Mouse (Mus musculus) olfactory bulb, adult 2 months (tissue): ENCODE results near the gene Ip6k1.

Experiments
- CTCF ChIP-seq: fragments of 200-500 bp; IDR thresholded peaks from 2 replicates; pipeline ENCODE4 v1.5.1; 2012; ENCODE audit warnings: low read depth, mild to moderate bottlenecking, low read length, moderate library complexity; ENCODE audit not compliant: insufficient read depth
- POLR2A ChIP-seq: fragments of 200-500 bp; IDR thresholded peaks from 2 replicates; pipeline ENCODE4 v1.6.1; 2012; ENCODE audit warnings: mild to moderate bottlenecking, low read depth, low read length, moderate library complexity; ENCODE audit not compliant: insufficient read depth

- TF ChIP-seq CTCF (no peak), POLR2A (no peak)
Measured at GRCm38 (mm10) chr9:108094998-108095411, 92.7 kb downstream of the Ip6k1 start.
